Mouse (Mus musculus): ENCODE results near the gene Pld3. TPM values are rescaled to one million over a fixed set of nuclear protein-coding genes. Genes with fewer than 3 reads are reported as not detected.
A peak's percentile ranks its signal among the peaks of the same experiment; 100 is the strongest.
"Not testable (repeated sequence)": the region's sequence is repeated elsewhere in the genome, so short reads cannot be mapped to it uniquely, and the experiment has no call there.

The Pld3 gene
- total RNA-seq, 1 experiment: 77.9 TPM

- Histone ChIP-seq H3K4me1 (ENCODE audit: control insufficient read depth in 2 of 2, insufficient read depth in 2 of 2, low read length in 2 of 2, poor library complexity in 1 of 2) (peaks cover 11 to 25% of the 10 kb centered on the region in 2 experiments; a peak in 3 of 4 replicates), H3K36me3 (ENCODE audit: control insufficient read depth, insufficient read depth, low read length, poor library complexity, severe bottlenecking) (no peaks in the 10 kb centered on the region), H3K9me3 (ENCODE audit: control insufficient read depth, insufficient read depth, low read depth, low read length) (no peaks in the 10 kb centered on the region), H3K9ac (ENCODE audit: insufficient read depth, low read depth, low read length, poor library complexity, severe bottlenecking) (peak overlapping the region; percentile 99), H3K4me3 (ENCODE audit: insufficient read depth in 1 of 2, low read depth in 1 of 2, low read length in 2 of 2, poor library complexity in 1 of 2, severe bottlenecking in 1 of 2) (peak overlapping the region; percentile 95 to 96), H3K27ac (ENCODE audit: insufficient read depth, low read depth, low read length, poor library complexity, severe bottlenecking) (peak overlapping the region; percentile 98)
- TF ChIP-seq MAFK (IDR thresholded peaks at IDR 0.05; ENCODE audit: insufficient read depth, low read depth, low read length) (no peak), ZNF384 (IDR thresholded peaks at IDR 0.05; ENCODE audit: low read depth, low read length) (no peak), CHD2 (IDR thresholded peaks at IDR 0.05; ENCODE audit: low read depth, low read length) (no peak; the same call in 1 of the 2 replicates), ZC3H11A (IDR thresholded peaks at IDR 0.05; ENCODE audit: borderline replicate concordance, low read depth, low read length) (no peak), HCFC1 (IDR thresholded peaks at IDR 0.05; ENCODE audit: borderline replicate concordance, insufficient read depth, low read length) (peak; percentile 54; the same call in 1 of the 2 replicates)
- DNase-seq (ENCODE audit: low read depth, low spot score): peak; percentile 99
- in situ Hi-C loops (cut with MboI; ENCODE audit: low sequenced_read_pairs in 2 of 2, unreplicated experiment in 2 of 2): no loop called here
Measured at GRCm38 (mm10) chr7:27507711-27508647, 45.0 kb downstream of the Pld3 start.

DNA sequence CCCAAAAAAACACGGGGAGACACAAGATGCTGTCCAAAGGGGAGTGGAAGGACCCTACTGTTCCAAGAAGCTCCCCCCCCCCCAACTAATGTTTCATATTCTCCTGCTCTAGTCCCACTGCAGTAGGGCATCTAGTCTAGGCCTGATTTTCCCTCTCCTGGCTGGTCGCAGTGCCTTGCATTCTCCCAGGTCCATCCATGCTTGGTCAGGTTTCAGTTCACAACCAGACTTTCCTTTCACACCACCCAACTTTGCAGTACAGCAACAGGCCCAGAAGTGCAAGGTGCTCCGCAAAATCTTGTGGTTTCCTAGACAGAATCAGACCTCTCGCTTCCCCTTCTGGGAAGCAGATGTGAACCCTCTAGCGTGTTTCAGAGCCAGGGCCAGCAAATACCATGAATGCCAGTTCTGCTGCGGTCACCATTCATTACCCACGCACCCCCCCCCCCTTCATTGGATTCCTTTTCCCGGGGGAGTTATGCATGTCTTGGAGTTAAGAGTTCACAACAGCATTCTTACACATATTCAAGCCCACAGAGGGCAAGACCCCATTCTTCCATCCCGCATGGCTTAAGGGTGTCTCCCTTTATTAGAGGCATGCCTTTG, 46.1 kb downstream of the Pld3 start:
- DNase-seq (ENCODE audit: low read depth, low spot score): no peak
- in situ Hi-C loops (cut with MboI; ENCODE audit: low sequenced_read_pairs in 2 of 2, unreplicated experiment in 2 of 2): no loop called here
- no peak overlapping the region; the same call in 1 of the 2 replicates for H3K27ac ChIP-seq (ENCODE audit: insufficient read depth, low read depth, low read length, poor library complexity, severe bottlenecking)
- TF ChIP-seq MAFK (IDR thresholded peaks at IDR 0.05; ENCODE audit: insufficient read depth, low read depth, low read length) (no peak), ZC3H11A (IDR thresholded peaks at IDR 0.05; ENCODE audit: borderline replicate concordance, low read depth, low read length) (no peak), ZNF384 (IDR thresholded peaks at IDR 0.05; ENCODE audit: low read depth, low read length) (no peak), HCFC1 (IDR thresholded peaks at IDR 0.05; ENCODE audit: borderline replicate concordance, insufficient read depth, low read length) (no peak), CHD2 (IDR thresholded peaks at IDR 0.05; ENCODE audit: low read depth, low read length) (no peak)
- H3K9me3 ChIP-seq (ENCODE audit: control insufficient read depth, insufficient read depth, low read depth, low read length): no peaks in the 10 kb centered on the region
- peaks cover 13 to 25% of the 10 kb centered on the region in 2 experiments; a peak in 3 of 4 replicates for H3K4me1 ChIP-seq (ENCODE audit: control insufficient read depth in 2 of 2, insufficient read depth in 2 of 2, low read length in 2 of 2, poor library complexity in 1 of 2)
- no peak overlapping the region for H3K9ac ChIP-seq (ENCODE audit: insufficient read depth, low read depth, low read length, poor library complexity, severe bottlenecking)
- H3K4me3 ChIP-seq (ENCODE audit: insufficient read depth in 1 of 2, low read depth in 1 of 2, low read length in 2 of 2, poor library complexity in 1 of 2, severe bottlenecking in 1 of 2): peak overlapping the region in 1 of 2 experiments; percentile 95; a peak in 2 of 4 replicates
- H3K36me3 ChIP-seq (ENCODE audit: control insufficient read depth, insufficient read depth, low read length, poor library complexity, severe bottlenecking): no peaks in the 10 kb centered on the region

- Histone ChIP-seq H3K9ac (ENCODE audit: insufficient read depth, low read depth, low read length, poor library complexity, severe bottlenecking) (no peak overlapping the region), H3K27ac (ENCODE audit: insufficient read depth, low read depth, low read length, poor library complexity, severe bottlenecking) (no peak overlapping the region), H3K36me3 (ENCODE audit: control insufficient read depth, insufficient read depth, low read length, poor library complexity, severe bottlenecking) (no peaks in the 10 kb centered on the region), H3K4me3 (ENCODE audit: insufficient read depth in 1 of 2, low read depth in 1 of 2, low read length in 2 of 2, poor library complexity in 1 of 2, severe bottlenecking in 1 of 2) (no peak overlapping the region), H3K4me1 (ENCODE audit: control insufficient read depth in 2 of 2, insufficient read depth in 2 of 2, low read length in 2 of 2, poor library complexity in 1 of 2) (peaks cover 14 to 39% of the 10 kb centered on the region in 2 experiments; a peak in 3 of 4 replicates), H3K9me3 (ENCODE audit: control insufficient read depth, insufficient read depth, low read depth, low read length) (no peaks in the 10 kb centered on the region)
- DNase-seq (ENCODE audit: low read depth, low spot score): no peak
- TF ChIP-seq CHD2 (IDR thresholded peaks at IDR 0.05; ENCODE audit: low read depth, low read length): no peak
- no peak for TF ChIP-seq ZNF384 (IDR thresholded peaks at IDR 0.05; ENCODE audit: low read depth, low read length)
- TF ChIP-seq HCFC1 (IDR thresholded peaks at IDR 0.05; ENCODE audit: borderline replicate concordance, insufficient read depth, low read length): no peak
- TF ChIP-seq MAFK (IDR thresholded peaks at IDR 0.05; ENCODE audit: insufficient read depth, low read depth, low read length): no peak
- no peak for TF ChIP-seq ZC3H11A (IDR thresholded peaks at IDR 0.05; ENCODE audit: borderline replicate concordance, low read depth, low read length)
- in situ Hi-C loops (cut with MboI; ENCODE audit: low sequenced_read_pairs in 2 of 2, unreplicated experiment in 2 of 2): no loop called here
Measured at GRCm38 (mm10) chr7:27501620-27502019, 51.4 kb downstream of the Pld3 start.

DNA sequence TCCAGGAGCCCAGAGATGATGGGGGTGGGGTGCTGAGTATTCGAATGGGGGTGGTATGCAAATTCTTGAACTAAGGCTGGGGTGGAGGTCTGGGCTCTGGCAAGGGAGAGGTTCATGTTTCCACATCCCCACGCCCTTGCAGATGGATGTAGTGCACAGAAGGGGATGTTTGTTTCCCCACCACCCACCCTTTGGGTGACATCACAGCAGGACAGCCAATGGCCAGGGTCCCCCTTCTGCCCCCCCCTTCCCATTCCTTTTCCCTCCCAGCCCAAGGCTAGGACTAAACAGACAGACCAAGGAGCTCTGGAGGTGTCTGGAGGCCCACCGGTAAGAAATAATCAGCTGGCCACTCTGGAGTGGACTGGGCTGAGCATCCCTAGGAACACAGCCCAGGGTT, 54.0 kb downstream of the Pld3 start, which contains the start of gene Prx:
Prx (plus strand) TSS at position 289 of the 400 bp plus-strand sequence.
- no peaks in the 10 kb centered on the region for H3K9me3 ChIP-seq (ENCODE audit: control insufficient read depth, insufficient read depth, low read depth, low read length)
- H3K9ac ChIP-seq (ENCODE audit: insufficient read depth, low read depth, low read length, poor library complexity, severe bottlenecking): peak within 1 kb of the TSS; percentile 7; the same call in 1 of the 2 replicates
- no peak for DNase-seq (ENCODE audit: low read depth, low spot score)
- H3K36me3 ChIP-seq (ENCODE audit: control insufficient read depth, insufficient read depth, low read length, poor library complexity, severe bottlenecking): no peaks in the 10 kb centered on the region
- peaks cover 6 to 27% of the 10 kb centered on the region in 2 experiments; a peak in 3 of 4 replicates for H3K4me1 ChIP-seq (ENCODE audit: control insufficient read depth in 2 of 2, insufficient read depth in 2 of 2, low read length in 2 of 2, poor library complexity in 1 of 2)
- H3K27ac ChIP-seq (ENCODE audit: insufficient read depth, low read depth, low read length, poor library complexity, severe bottlenecking): no peak within 1 kb of the TSS; the same call in 1 of the 2 replicates
- in situ Hi-C loops (cut with MboI; ENCODE audit: low sequenced_read_pairs in 2 of 2, unreplicated experiment in 2 of 2): no loop called here
- H3K4me3 ChIP-seq (ENCODE audit: insufficient read depth in 1 of 2, low read depth in 1 of 2, low read length in 2 of 2, poor library complexity in 1 of 2, severe bottlenecking in 1 of 2): peak within 1 kb of the TSS; percentile 14 to 15; a peak in 2 of 4 replicates
- no peak for TF ChIP-seq ZC3H11A (IDR thresholded peaks at IDR 0.05; ENCODE audit: borderline replicate concordance, low read depth, low read length)
- TF ChIP-seq CHD2 (IDR thresholded peaks at IDR 0.05; ENCODE audit: low read depth, low read length): no peak
- TF ChIP-seq MAFK (IDR thresholded peaks at IDR 0.05; ENCODE audit: insufficient read depth, low read depth, low read length): no peak
- no peak for TF ChIP-seq ZNF384 (IDR thresholded peaks at IDR 0.05; ENCODE audit: low read depth, low read length)
- no peak for TF ChIP-seq HCFC1 (IDR thresholded peaks at IDR 0.05; ENCODE audit: borderline replicate concordance, insufficient read depth, low read length)

DNA sequence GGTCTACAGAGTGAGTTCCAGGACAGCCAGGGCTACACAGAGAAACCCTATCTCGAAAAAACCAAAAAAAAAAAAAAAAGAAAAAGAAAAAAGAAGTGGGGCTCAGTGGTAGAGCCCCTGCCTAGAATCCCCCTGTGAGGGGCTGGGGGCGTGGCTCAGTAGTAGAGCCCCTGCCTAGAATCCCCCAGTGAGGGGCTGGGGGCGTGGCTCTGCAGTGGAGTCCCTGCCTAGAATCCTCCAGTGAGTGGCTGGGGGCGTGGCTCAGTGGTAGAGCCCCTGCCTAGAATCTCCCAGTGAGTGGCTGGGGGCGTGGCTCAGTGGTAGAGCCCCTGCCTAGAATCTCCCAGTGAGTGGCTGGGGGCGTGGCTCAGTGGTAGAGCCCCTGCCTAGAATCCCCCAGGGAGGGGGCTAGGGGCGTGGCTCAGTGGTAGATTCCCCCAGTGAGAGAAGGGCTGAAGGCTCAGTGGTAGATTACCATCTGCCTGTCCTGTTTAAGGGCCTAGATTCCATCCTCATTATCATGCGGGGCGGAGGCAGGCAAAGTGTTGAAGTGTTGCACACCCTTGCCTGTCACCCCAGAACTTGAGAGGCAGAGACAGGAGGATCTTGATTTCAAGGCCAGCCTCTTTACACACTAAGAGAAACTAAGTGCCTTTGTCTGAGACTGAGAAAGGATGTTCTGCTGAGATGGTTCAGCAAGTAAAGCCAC, 58.2 kb downstream of the Pld3 start:
- in situ Hi-C loops (cut with MboI; ENCODE audit: low sequenced_read_pairs in 2 of 2, unreplicated experiment in 2 of 2); H3K9me3 ChIP-seq (ENCODE audit: control insufficient read depth, insufficient read depth, low read depth, low read length); DNase-seq (ENCODE audit: low read depth, low spot score); H3K27ac ChIP-seq (ENCODE audit: insufficient read depth, low read depth, low read length, poor library complexity, severe bottlenecking); H3K36me3 ChIP-seq (ENCODE audit: control insufficient read depth, insufficient read depth, low read length, poor library complexity, severe bottlenecking); H3K4me3 ChIP-seq (ENCODE audit: insufficient read depth in 1 of 2, low read depth in 1 of 2, low read length in 2 of 2, poor library complexity in 1 of 2, severe bottlenecking in 1 of 2); H3K9ac ChIP-seq (ENCODE audit: insufficient read depth, low read depth, low read length, poor library complexity, severe bottlenecking): not testable (repeated sequence)
- H3K4me1 ChIP-seq (ENCODE audit: control insufficient read depth in 2 of 2, insufficient read depth in 2 of 2, low read length in 2 of 2, poor library complexity in 1 of 2): peaks cover 4 to 28% of the 10 kb centered on the region in 2 experiments; a peak in 3 of 4 replicates
